Mouse (Mus musculus) limb, embryonic 10.5 days (tissue): ENCODE results near the gene Rnase1. TPM values are rescaled to one million over a fixed set of nuclear protein-coding genes. Genes with fewer than 3 reads are reported as not detected.
"Not testable (repeated sequence)": the region's sequence is repeated elsewhere in the genome, so short reads cannot be mapped to it uniquely, and the experiment has no call there.

Source experiments
- DNase-seq: peaks from one replicate; pipeline ENCODE4 v3.0.0-alpha.2; 2017; ENCODE audit warnings: low spot score
- H3K27ac ChIP-seq: fragments of 300-500 bp; sonication (generic); 2 replicates; pipeline ENCODE4 v1.5.1; 2016; ENCODE audit warnings: mild to moderate bottlenecking
- H3K27me3 ChIP-seq: fragments of 300-500 bp; sonication (generic); 2 replicates; pipeline ENCODE4 v1.6.1; 2016; ENCODE audit warnings: low read depth, mild to moderate bottlenecking; ENCODE audit not compliant: poor library complexity, severe bottlenecking
- H3K36me3 ChIP-seq: fragments of 300-500 bp; sonication (generic); 2 replicates; pipeline ENCODE4 v1.6.1; 2016; ENCODE audit warnings: mild to moderate bottlenecking, moderate library complexity
- H3K4me1 ChIP-seq: fragments of 300-500 bp; sonication (generic); 2 replicates; pipeline ENCODE4 v1.6.1; 2016
- H3K4me3 ChIP-seq: fragments of 300-500 bp; sonication (generic); 2 replicates; pipeline ENCODE4 v1.5.1; 2016; ENCODE audit warnings: mild to moderate bottlenecking, moderate library complexity
- H3K9me3 ChIP-seq: fragments of 300-500 bp; sonication (generic); replicated peaks from 2 replicates; pipeline ENCODE4 v1.6.1; 2016; ENCODE audit warnings: mild to moderate bottlenecking
- WGBS: fragments of 180-500 bp; shearing (Covaris S2); methylation state at CpG from one replicate; pipeline ENCODE4 v1.1.7; 2016; 5-methylcytosine and 5-hydroxymethylcytosine counted together
- polyA plus RNA-seq: library from polyadenylated mRNA; unstranded; fragments of >200 nt; fragmentation: Nextera tagmentation; extraction: Ambion mirVana; gene quantifications from 2 replicates; pipeline ENCODE4 v1.2.1, GENCODE M21; 2016

Gene Rnase1
- polyA plus RNA-seq, result 0.15 TPM in 1 of 2 replicates, not detected in the other

GRCm38 (mm10) chr14:51146685-51147084 lies at the start of gene Rnase1:
TSS of gene Rnase1 (minus strand) at chr14:51146785.
- no peak for DNase-seq
- H3K27me3 ChIP-seq, result no peaks in the 10 kb centered on the region
- H3K36me3 ChIP-seq, result no peaks in the 10 kb centered on the region
- H3K4me3 ChIP-seq, result no peak within 1 kb of the TSS
- WGBS, result 79% methylated on average over 2 of the region's 2 CpGs
- H3K27ac ChIP-seq, result no peak within 1 kb of the TSS
- H3K9me3 ChIP-seq, result no peaks in the 10 kb centered on the region
- no peaks in the 10 kb centered on the region for H3K4me1 ChIP-seq

- WGBS, result 97% methylated on average over 4 of the region's 4 CpGs
Measured at GRCm38 (mm10) chr14:51195681-51196080, 49.1 kb upstream of the Rnase1 start.

GRCm38 (mm10) chr14:51181051-51181450 lies 34.5 kb upstream of the Rnase1 start:
- 88% methylated on average over 2 of the region's 2 CpGs for WGBS
- H3K4me1 ChIP-seq, H3K4me3 ChIP-seq, H3K27ac ChIP-seq, DNase-seq, H3K36me3 ChIP-seq, H3K27me3 ChIP-seq, H3K9me3 ChIP-seq: not testable (repeated sequence)

More at GRCm38 (mm10) chr14:51195681-51196080, 49.1 kb upstream of the Rnase1 start:
- DNase-seq, result no peak
- Histone ChIP-seq H3K27me3 (no peaks in the 10 kb centered on the region), H3K4me3 (no peak overlapping the region), H3K27ac (no peak overlapping the region), H3K4me1 (no peaks in the 10 kb centered on the region), H3K36me3 (no peaks in the 10 kb centered on the region), H3K9me3 (no peaks in the 10 kb centered on the region)

- no peaks in the 10 kb centered on the region for H3K4me1 ChIP-seq
- DNase-seq, result no peak
- WGBS, result 77% methylated on average over 4 of the region's 4 CpGs
- H3K4me3 ChIP-seq, result no peak overlapping the region
- H3K27ac ChIP-seq, result no peak overlapping the region
- no peaks in the 10 kb centered on the region for H3K36me3 ChIP-seq
- H3K27me3 ChIP-seq, result no peaks in the 10 kb centered on the region
- no peaks in the 10 kb centered on the region for H3K9me3 ChIP-seq
Measured at GRCm38 (mm10) chr14:51173843-51174242, 27.3 kb upstream of the Rnase1 start.

- not testable (repeated sequence) for DNase-seq, H3K27ac ChIP-seq, H3K9me3 ChIP-seq, H3K4me3 ChIP-seq, H3K4me1 ChIP-seq, H3K27me3 ChIP-seq, H3K36me3 ChIP-seq
- 73% methylated on average over 4 of the region's 4 CpGs for WGBS
Measured at GRCm38 (mm10) chr14:51172947-51173346, 26.4 kb upstream of the Rnase1 start.

- not testable (repeated sequence) for H3K27me3 ChIP-seq, H3K9me3 ChIP-seq, H3K27ac ChIP-seq, H3K4me1 ChIP-seq, H3K4me3 ChIP-seq, H3K36me3 ChIP-seq
- WGBS, result 38% methylated on average over 9 of the region's 9 CpGs
- DNase-seq, result peak; percentile 55
Measured at GRCm38 (mm10) chr14:51172095-51172865, 25.7 kb upstream of the Rnase1 start.

GRCm38 (mm10) chr14:51166068-51166467 lies 19.5 kb upstream of the Rnase1 start:
- Histone ChIP-seq H3K4me1 (no peaks in the 10 kb centered on the region), H3K27me3 (no peaks in the 10 kb centered on the region), H3K36me3 (no peaks in the 10 kb centered on the region), H3K27ac (no peak overlapping the region), H3K4me3 (no peak overlapping the region), H3K9me3 (no peaks in the 10 kb centered on the region)
- DNase-seq, result no peak

GRCm38 (mm10) chr14:51165435-51165834 lies 18.9 kb upstream of the Rnase1 start:
- 100% methylated on average over 1 of the region's 1 CpGs for WGBS
- H3K4me1 ChIP-seq, result no peaks in the 10 kb centered on the region

GRCm38 (mm10) chr14:51163323-51163722 lies 16.7 kb upstream of the Rnase1 start:
- WGBS, result 92% methylated on average over 6 of the region's 6 CpGs
- not testable (repeated sequence) for DNase-seq, H3K4me3 ChIP-seq, H3K27me3 ChIP-seq, H3K4me1 ChIP-seq, H3K27ac ChIP-seq, H3K36me3 ChIP-seq, H3K9me3 ChIP-seq

More at GRCm38 (mm10) chr14:51165435-51165834, 18.9 kb upstream of the Rnase1 start:
- DNase-seq, result no peak
- Histone ChIP-seq H3K27ac (no peak overlapping the region), H3K27me3 (no peaks in the 10 kb centered on the region), H3K36me3 (no peaks in the 10 kb centered on the region), H3K4me3 (no peak overlapping the region), H3K9me3 (no peaks in the 10 kb centered on the region)

GRCm38 (mm10) chr14:51161976-51162375 lies 15.4 kb upstream of the Rnase1 start, which contains the start of gene Rnase2b:
TSS of gene Rnase2b (plus strand) at chr14:51162260.
- H3K4me3 ChIP-seq, H3K36me3 ChIP-seq, DNase-seq, H3K9me3 ChIP-seq, H3K27me3 ChIP-seq, H3K4me1 ChIP-seq, H3K27ac ChIP-seq: not testable (repeated sequence)
- WGBS, result 90% methylated on average over 3 of the region's 3 CpGs

GRCm38 (mm10) chr14:51157072-51157471 lies 10.5 kb upstream of the Rnase1 start:
- DNase-seq, result no peak
- 91% methylated on average over 1 of the region's 1 CpGs for WGBS
- no peak overlapping the region for H3K4me3 ChIP-seq

GRCm38 (mm10) chr14:51156736-51157068 lies 10.1 kb upstream of the Rnase1 start:
- 55% methylated on average over 4 of the region's 4 CpGs for WGBS

More at GRCm38 (mm10) chr14:51157072-51157471, 10.5 kb upstream of the Rnase1 start:
- Histone ChIP-seq H3K36me3 (no peaks in the 10 kb centered on the region), H3K27me3 (no peaks in the 10 kb centered on the region), H3K27ac (no peak overlapping the region), H3K4me1 (no peaks in the 10 kb centered on the region), H3K9me3 (no peaks in the 10 kb centered on the region)

GRCm38 (mm10) chr14:51156056-51156735 lies 9.6 kb upstream of the Rnase1 start:
- H3K27me3 ChIP-seq, result no peaks in the 10 kb centered on the region
- 79% methylated on average over 5 of the region's 5 CpGs for WGBS

More at GRCm38 (mm10) chr14:51156736-51157068, 10.1 kb upstream of the Rnase1 start:
- no peak overlapping the region for H3K27ac ChIP-seq
- H3K9me3 ChIP-seq, result no peaks in the 10 kb centered on the region
- no peak for DNase-seq
- H3K4me3 ChIP-seq, result no peak overlapping the region
- no peaks in the 10 kb centered on the region for H3K36me3 ChIP-seq
- H3K4me1 ChIP-seq, result no peaks in the 10 kb centered on the region
- H3K27me3 ChIP-seq, result no peaks in the 10 kb centered on the region

More at GRCm38 (mm10) chr14:51156056-51156735, 9.6 kb upstream of the Rnase1 start:
- no peak overlapping the region for H3K4me3 ChIP-seq
- H3K27ac ChIP-seq, result no peak overlapping the region
- H3K9me3 ChIP-seq, result no peaks in the 10 kb centered on the region
- no peak for DNase-seq
- H3K36me3 ChIP-seq, result no peaks in the 10 kb centered on the region
- no peaks in the 10 kb centered on the region for H3K4me1 ChIP-seq
